Comparison of ENCODE assay signal across 10 mouse cellular contexts in genomic region chr5:23990001-23990400, GRCm38 (mm10).
"Had no signal": no experiment of that assay in that cellular context is flagged by ENCODE, and none has a peak within 500 bp of the region (broad histone marks: within the 10 kb centered on the region; RNA-seq: fewer than 3 reads in every experiment).

No protein-coding gene starts in this region.

- H3K9ac ChIP-seq: liver, embryonic 15.5 days had no signal

- ATAC-seq: lung, postnatal 0 days; midbrain, embryonic 16.5 days had no signal

- H3K9me3 ChIP-seq: liver, embryonic 15.5 days had no signal

- H3K27ac ChIP-seq: layer of hippocampus, adult 2 months; liver, embryonic 15.5 days; stomach, postnatal 0 days had no signal

- H3K4me3 ChIP-seq: layer of hippocampus, adult 2 months; liver, embryonic 15.5 days had no signal

- DNase-seq: kidney, postnatal 10 days; kidney, postnatal 4 days; lung, adult 2 months; thymus, postnatal 14 days had no signal

- H3K4me2 ChIP-seq: liver, embryonic 11.5 days; liver, embryonic 15.5 days had no signal

- H3K27me3 ChIP-seq: liver, embryonic 15.5 days had no signal
